Mouse (Mus musculus): ENCODE measurements at regions not wholly inside any gene's neighbourhood (a gene's known extent, or its start where the extent isn't known, plus 50 kb on each side); places are given as distances from the start of the nearest gene placed in this dataset.

GRCm38 (mm10) chr16:42651904-42652732 is 223.6 kb upstream of the Zbtb20 start:
- Histone ChIP-seq H3K9me3 (replicated peaks; ENCODE audit: control insufficient read depth, low read length) (no peaks in the 10 kb centered on the region), H3K9ac (ENCODE audit: low read depth, low read length) (no peak overlapping the region), H3K4me1 (ENCODE audit: control insufficient read depth, low read depth, low read length) (no peaks in the 10 kb centered on the region), H3K36me3 (ENCODE audit: control insufficient read depth, insufficient read depth) (no peaks in the 10 kb centered on the region), H3K27ac (ENCODE audit: low read length) (no peak overlapping the region), H3K4me3 (ENCODE audit: low read depth, low read length) (no peak overlapping the region), H3K4me2 (ENCODE audit: low read depth, low read length) (no peak overlapping the region), H3K27me3 (ENCODE audit: control insufficient read depth, insufficient read depth, low read depth, low read length) (no peaks in the 10 kb centered on the region)
- 64% methylated on average over 10 of the region's 10 CpGs for WGBS (ENCODE audit: insufficient replicate concordance)
- no peak for ATAC-seq (ENCODE audit: low read depth)

GRCm38 (mm10) chr16:42649767-42650166 is 225.9 kb upstream of the Zbtb20 start:
- Histone ChIP-seq H3K27ac (ENCODE audit: low read length) (no peak overlapping the region), H3K9ac (ENCODE audit: low read depth, low read length) (no peak overlapping the region), H3K4me1 (ENCODE audit: control insufficient read depth, low read depth, low read length) (no peaks in the 10 kb centered on the region), H3K27me3 (ENCODE audit: control insufficient read depth, insufficient read depth, low read depth, low read length) (no peaks in the 10 kb centered on the region), H3K4me2 (ENCODE audit: low read depth, low read length) (no peak overlapping the region), H3K4me3 (ENCODE audit: low read depth, low read length) (no peak overlapping the region), H3K9me3 (replicated peaks; ENCODE audit: control insufficient read depth, low read length) (no peaks in the 10 kb centered on the region), H3K36me3 (ENCODE audit: control insufficient read depth, insufficient read depth) (no peaks in the 10 kb centered on the region)
- 55% methylated on average over 5 of the region's 5 CpGs for WGBS (ENCODE audit: insufficient replicate concordance)
- ATAC-seq (ENCODE audit: low read depth), result no peak

- no peak overlapping the region for H3K4me2 ChIP-seq (ENCODE audit: low read depth, low read length)
- H3K27me3 ChIP-seq (ENCODE audit: control insufficient read depth, insufficient read depth, low read depth, low read length), result no peaks in the 10 kb centered on the region
- H3K27ac ChIP-seq (ENCODE audit: low read length), result no peak overlapping the region
- no peak overlapping the region for H3K9ac ChIP-seq (ENCODE audit: low read depth, low read length)
- H3K4me1 ChIP-seq (ENCODE audit: control insufficient read depth, low read depth, low read length), result no peaks in the 10 kb centered on the region
- H3K4me3 ChIP-seq (ENCODE audit: low read depth, low read length), result no peak overlapping the region
- no peaks in the 10 kb centered on the region for H3K9me3 ChIP-seq (replicated peaks; ENCODE audit: control insufficient read depth, low read length)
- no peaks in the 10 kb centered on the region for H3K36me3 ChIP-seq (ENCODE audit: control insufficient read depth, insufficient read depth)
- ATAC-seq (ENCODE audit: low read depth), result no peak
- 65% methylated on average over 5 of the region's 5 CpGs for WGBS (ENCODE audit: insufficient replicate concordance)
Observed at GRCm38 (mm10) chr16:42648531-42649142, 227.0 kb upstream of the Zbtb20 start.

GRCm38 (mm10) chr16:42647762-42648161 is 227.9 kb upstream of the Zbtb20 start:
- Histone ChIP-seq H3K36me3 (ENCODE audit: control insufficient read depth, insufficient read depth) (no peaks in the 10 kb centered on the region), H3K4me2 (ENCODE audit: low read depth, low read length) (no peak overlapping the region), H3K27me3 (ENCODE audit: control insufficient read depth, insufficient read depth, low read depth, low read length) (no peaks in the 10 kb centered on the region), H3K4me3 (ENCODE audit: low read depth, low read length) (no peak overlapping the region), H3K9ac (ENCODE audit: low read depth, low read length) (no peak overlapping the region), H3K9me3 (replicated peaks; ENCODE audit: control insufficient read depth, low read length) (no peaks in the 10 kb centered on the region), H3K27ac (ENCODE audit: low read length) (no peak overlapping the region), H3K4me1 (ENCODE audit: control insufficient read depth, low read depth, low read length) (no peaks in the 10 kb centered on the region)
- 76% methylated on average over 5 of the region's 5 CpGs for WGBS (ENCODE audit: insufficient replicate concordance)
- no peak for ATAC-seq (ENCODE audit: low read depth)

DNA sequence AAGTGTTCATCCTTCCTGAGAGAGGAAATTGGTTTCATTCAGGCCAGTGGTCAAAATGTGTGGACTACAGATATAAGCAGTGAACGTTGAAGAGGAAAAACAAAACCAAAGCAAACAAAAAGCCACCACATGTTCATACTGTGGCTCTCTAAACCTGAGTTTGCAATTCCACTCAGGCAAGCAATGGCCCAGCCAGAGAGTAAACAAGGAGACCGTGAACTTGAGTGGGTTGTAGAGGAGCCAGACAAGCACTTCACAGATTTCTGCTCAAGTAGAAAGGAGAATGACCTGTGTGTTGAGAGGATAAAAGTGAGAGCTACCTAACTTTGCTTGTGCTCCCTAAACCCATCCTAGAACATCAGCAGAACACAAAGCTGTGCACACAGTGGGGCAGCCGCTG is 239.9 kb upstream of the Zbtb20 start:
- Histone ChIP-seq H3K4me2 (ENCODE audit: low read depth, low read length) (no peak overlapping the region), H3K4me3 (ENCODE audit: low read depth, low read length) (no peak overlapping the region), H3K27me3 (ENCODE audit: control insufficient read depth, insufficient read depth, low read depth, low read length) (no peaks in the 10 kb centered on the region), H3K9me3 (replicated peaks; ENCODE audit: control insufficient read depth, low read length) (no peaks in the 10 kb centered on the region), H3K9ac (ENCODE audit: low read depth, low read length) (no peak overlapping the region), H3K4me1 (ENCODE audit: control insufficient read depth, low read depth, low read length) (no peaks in the 10 kb centered on the region), H3K36me3 (ENCODE audit: control insufficient read depth, insufficient read depth) (no peaks in the 10 kb centered on the region), H3K27ac (ENCODE audit: low read length) (no peak overlapping the region)
- ATAC-seq (ENCODE audit: low read depth), result no peak
- WGBS (ENCODE audit: insufficient replicate concordance), result 39% methylated on average over 3 of the region's 3 CpGs

DNA sequence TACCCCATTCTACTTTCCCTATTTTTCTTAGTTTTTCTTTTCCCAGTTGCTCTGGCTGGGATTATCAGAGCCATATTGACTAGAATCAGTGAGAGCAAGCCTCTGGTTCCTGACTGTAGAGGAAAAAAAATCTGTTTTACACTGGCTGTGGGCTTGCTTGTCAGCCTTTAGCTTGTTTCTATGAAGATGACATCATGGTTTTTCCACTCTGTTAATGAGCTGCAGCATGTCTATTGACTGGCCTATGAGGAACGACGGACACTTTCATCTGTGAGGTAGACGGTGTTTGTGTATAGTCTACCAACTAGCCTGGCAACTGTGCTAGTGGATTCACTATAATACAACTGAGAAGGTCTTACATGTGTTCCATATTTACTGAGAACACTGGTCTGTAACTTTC is 248.0 kb upstream of the Zbtb20 start:
- Histone ChIP-seq H3K9ac (ENCODE audit: low read depth, low read length) (no peak overlapping the region), H3K4me2 (ENCODE audit: low read depth, low read length) (no peak overlapping the region), H3K36me3 (ENCODE audit: control insufficient read depth, insufficient read depth) (no peaks in the 10 kb centered on the region), H3K4me3 (ENCODE audit: low read depth, low read length) (no peak overlapping the region), H3K27me3 (ENCODE audit: control insufficient read depth, insufficient read depth, low read depth, low read length) (no peaks in the 10 kb centered on the region), H3K27ac (ENCODE audit: low read length) (no peak overlapping the region), H3K4me1 (ENCODE audit: control insufficient read depth, low read depth, low read length) (no peaks in the 10 kb centered on the region), H3K9me3 (replicated peaks; ENCODE audit: control insufficient read depth, low read length) (no peaks in the 10 kb centered on the region)
- WGBS (ENCODE audit: insufficient replicate concordance), result 83% methylated on average over 3 of the region's 3 CpGs
- ATAC-seq (ENCODE audit: low read depth), result no peak

DNA sequence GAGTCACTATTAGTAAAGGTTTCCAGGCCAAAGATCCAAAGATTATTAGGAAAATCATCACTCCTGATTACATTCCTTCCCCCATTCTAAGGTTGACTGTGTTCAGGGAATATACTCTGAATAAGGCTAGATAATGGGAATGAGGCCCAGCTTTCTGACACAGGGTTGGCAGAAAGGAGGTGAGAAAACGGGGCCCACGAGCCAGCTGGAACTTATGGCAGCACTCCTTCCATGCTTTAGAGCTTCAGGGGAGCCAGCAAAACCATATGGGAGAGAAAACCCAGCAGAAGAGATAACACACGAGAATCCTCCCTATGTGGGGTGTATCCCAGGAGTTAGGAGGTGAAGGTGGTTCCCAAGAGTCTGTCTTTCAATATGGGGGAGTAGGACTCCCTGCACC is 259.8 kb upstream of the Zbtb20 start:
- no peak for ATAC-seq (ENCODE audit: low read depth)
- Histone ChIP-seq H3K27ac (ENCODE audit: low read length) (no peak overlapping the region), H3K36me3 (ENCODE audit: control insufficient read depth, insufficient read depth) (no peaks in the 10 kb centered on the region)

DNA sequence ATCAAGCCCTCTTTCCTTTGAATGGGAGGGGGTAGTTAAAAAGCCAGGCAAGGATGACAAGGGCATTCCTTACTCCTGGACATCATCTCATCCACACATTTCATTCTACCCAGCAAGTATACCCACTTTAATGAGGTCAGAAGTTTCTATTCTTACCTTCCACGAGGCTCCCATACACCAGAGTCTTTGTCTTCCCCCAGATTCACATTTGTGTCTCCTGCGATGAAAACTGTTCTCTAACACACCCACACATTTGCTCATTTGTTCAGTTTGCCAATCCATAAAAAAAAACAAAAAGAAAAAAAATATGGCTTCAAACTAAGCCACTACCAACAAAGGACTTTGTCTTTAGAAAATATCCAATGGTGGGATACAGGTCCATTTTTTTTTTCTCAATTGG is 263.7 kb upstream of the Zbtb20 start:
- Histone ChIP-seq H3K9me3 (replicated peaks; ENCODE audit: control insufficient read depth, low read length) (no peaks in the 10 kb centered on the region), H3K27ac (ENCODE audit: low read length) (no peak overlapping the region), H3K4me2 (ENCODE audit: low read depth, low read length) (no peak overlapping the region), H3K9ac (ENCODE audit: low read depth, low read length) (no peak overlapping the region), H3K27me3 (ENCODE audit: control insufficient read depth, insufficient read depth, low read depth, low read length) (no peaks in the 10 kb centered on the region), H3K4me1 (ENCODE audit: control insufficient read depth, low read depth, low read length) (no peaks in the 10 kb centered on the region), H3K36me3 (ENCODE audit: control insufficient read depth, insufficient read depth) (no peaks in the 10 kb centered on the region), H3K4me3 (ENCODE audit: low read depth, low read length) (no peak overlapping the region)
- 64% methylated on average over 2 of the region's 2 CpGs for WGBS (ENCODE audit: insufficient replicate concordance)
- ATAC-seq (ENCODE audit: low read depth), result no peak

More for the DNA sequence above, 259.8 kb upstream of the Zbtb20 start:
- Histone ChIP-seq H3K9ac (ENCODE audit: low read depth, low read length) (no peak overlapping the region), H3K4me3 (ENCODE audit: low read depth, low read length) (no peak overlapping the region), H3K4me1 (ENCODE audit: control insufficient read depth, low read depth, low read length) (no peaks in the 10 kb centered on the region), H3K27me3 (ENCODE audit: control insufficient read depth, insufficient read depth, low read depth, low read length) (no peaks in the 10 kb centered on the region), H3K9me3 (replicated peaks; ENCODE audit: control insufficient read depth, low read length) (no peaks in the 10 kb centered on the region), H3K4me2 (ENCODE audit: low read depth, low read length) (no peak overlapping the region)
- WGBS (ENCODE audit: insufficient replicate concordance), result 44% methylated on average over 3 of the region's 3 CpGs

DNA sequence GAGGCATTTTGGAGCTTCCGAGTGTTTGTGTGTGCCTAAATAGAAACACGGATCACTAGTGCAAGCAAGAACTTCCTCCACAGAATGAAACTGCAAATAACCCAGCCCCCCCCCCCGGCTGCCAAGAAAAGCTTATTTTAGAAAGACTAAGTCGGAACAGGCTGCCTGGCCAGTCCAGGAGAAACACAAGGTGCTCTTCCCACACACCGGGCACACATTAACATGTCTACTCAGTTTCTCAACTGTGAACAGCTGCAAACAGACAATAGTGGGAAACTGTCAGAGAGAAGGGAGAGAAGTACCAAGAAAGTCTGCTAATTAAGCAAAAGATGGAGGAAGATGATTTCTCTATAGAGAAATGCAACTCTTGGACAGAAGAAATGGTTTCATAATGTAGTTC is 267.3 kb upstream of the Zbtb20 start:
- ATAC-seq (ENCODE audit: low read depth), result no peak
- H3K27ac ChIP-seq (ENCODE audit: low read length), result no peak overlapping the region
- H3K4me2 ChIP-seq (ENCODE audit: low read depth, low read length), result no peak overlapping the region
- no peaks in the 10 kb centered on the region for H3K9me3 ChIP-seq (replicated peaks; ENCODE audit: control insufficient read depth, low read length)
- H3K36me3 ChIP-seq (ENCODE audit: control insufficient read depth, insufficient read depth), result no peaks in the 10 kb centered on the region
- no peak overlapping the region for H3K9ac ChIP-seq (ENCODE audit: low read depth, low read length)
- no peak overlapping the region for H3K4me3 ChIP-seq (ENCODE audit: low read depth, low read length)
- no peaks in the 10 kb centered on the region for H3K27me3 ChIP-seq (ENCODE audit: control insufficient read depth, insufficient read depth, low read depth, low read length)
- 37% methylated on average over 5 of the region's 5 CpGs for WGBS (ENCODE audit: insufficient replicate concordance)
- no peaks in the 10 kb centered on the region for H3K4me1 ChIP-seq (ENCODE audit: control insufficient read depth, low read depth, low read length)
